Mouse (Mus musculus): ENCODE measurements around the gene Socs1.

DNA sequence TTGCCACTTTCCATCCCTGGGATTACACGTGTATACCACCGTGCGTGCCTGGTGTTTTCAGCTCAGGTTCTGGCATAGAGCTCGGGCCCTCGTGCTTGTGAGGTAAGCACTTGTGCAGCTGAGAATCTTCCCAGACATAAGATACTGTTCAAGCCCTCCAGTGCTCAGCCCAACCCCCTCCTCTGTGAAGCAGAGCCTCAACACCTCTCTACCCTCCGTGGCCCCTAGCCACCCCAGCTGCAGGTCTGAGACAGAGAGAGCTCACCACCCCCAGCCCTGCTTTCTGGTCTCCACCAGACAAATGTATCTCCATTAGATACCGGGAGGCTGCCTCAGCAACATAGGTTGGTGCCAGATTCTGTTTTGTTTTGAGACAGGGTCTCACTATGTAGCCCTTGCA is 36.1 kb downstream of the Socs1 start:
- TF ChIP-seq POLR2A (IDR thresholded peaks at IDR 0.05; ENCODE audit: extremely low read depth, insufficient read depth, low read length) = no peak
- no peak for TF ChIP-seq CTCF (IDR thresholded peaks at IDR 0.05; ENCODE audit: low read depth, low read length)

Data from liver, adult 2 months (tissue).